Mouse (Mus musculus): ENCODE measurements around the gene Dnaja1. TPM values are rescaled to one million over a fixed set of nuclear protein-coding genes. Genes with fewer than 3 reads are reported as not detected.

Dnaja1 gene
- polyA plus RNA-seq, 1 experiment from 2014 or later: 349 TPM

DNA sequence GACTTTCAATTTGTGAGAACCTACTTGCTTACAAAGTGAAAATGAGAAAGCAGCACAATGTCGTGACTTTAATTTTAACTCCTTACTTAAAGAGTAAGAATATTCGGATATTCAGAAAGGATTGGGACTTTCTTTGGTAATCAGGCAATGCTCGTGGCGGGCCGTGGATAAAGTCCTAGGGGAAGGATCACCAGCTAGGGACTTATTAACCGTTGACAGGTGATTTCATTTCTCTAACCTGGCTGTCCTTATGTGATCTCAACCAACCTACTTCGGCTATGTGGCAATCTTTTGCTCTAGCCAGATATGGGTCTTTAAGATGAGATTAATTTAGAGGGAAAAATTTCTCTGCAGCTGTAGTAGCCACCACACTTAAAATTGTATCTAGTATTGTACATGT lies 3.2 kb downstream of the Dnaja1 start:
- H3K4me2 ChIP-seq (ENCODE audit: low read depth, low read length): peak overlapping the region; percentile 84; the same call in 1 of the 2 replicates
- no peak overlapping the region for H3K27ac ChIP-seq (ENCODE audit: low read length)
- 78% methylated on average over 7 of the region's 7 CpGs for WGBS
- no peaks in the 10 kb centered on the region for H3K27me3 ChIP-seq (ENCODE audit: control insufficient read depth, insufficient read depth, low read length)
- H3K4me1 ChIP-seq (ENCODE audit: control insufficient read depth, insufficient read depth, low read length): peaks cover 23% of the 10 kb centered on the region
- H3K9me3 ChIP-seq (replicated peaks; ENCODE audit: control insufficient read depth, low read length): no peaks in the 10 kb centered on the region
- H3K9ac ChIP-seq (ENCODE audit: low read length): no peak overlapping the region
- peak overlapping the region; percentile 54; the same call in 1 of the 2 replicates for H3K4me3 ChIP-seq (replicated peaks; ENCODE audit: low read length)
- peaks cover 24% of the 10 kb centered on the region for H3K36me3 ChIP-seq (ENCODE audit: control insufficient read depth, insufficient read depth, low read length)
- ATAC-seq (ENCODE audit: insufficient read depth, low FRiP score): no peak

DNA sequence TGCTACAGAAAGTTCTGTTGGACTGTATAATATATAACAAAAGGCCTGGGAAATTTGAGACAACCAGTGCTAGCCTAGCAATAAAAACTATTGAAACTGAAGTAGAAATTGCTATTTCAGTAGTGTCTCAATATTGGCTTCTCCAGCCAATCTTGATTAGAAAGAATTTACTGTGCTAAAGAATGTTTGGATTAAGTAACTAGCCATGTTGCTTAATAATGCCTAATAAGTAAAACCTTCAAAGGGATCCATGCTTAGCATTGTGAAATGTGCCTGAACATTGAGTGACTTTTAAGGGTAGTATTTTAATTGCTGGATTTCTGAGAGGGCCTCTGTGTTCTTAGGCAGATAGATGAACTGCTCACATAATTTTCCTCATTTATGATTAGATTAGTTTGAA lies 3.6 kb downstream of the Dnaja1 start:
- Histone ChIP-seq H3K9ac (ENCODE audit: low read length) (no peak overlapping the region), H3K36me3 (ENCODE audit: control insufficient read depth, insufficient read depth, low read length) (peaks cover 26% of the 10 kb centered on the region), H3K4me3 (replicated peaks; ENCODE audit: low read length) (no peak overlapping the region), H3K4me1 (ENCODE audit: control insufficient read depth, insufficient read depth, low read length) (peaks cover 23% of the 10 kb centered on the region), H3K27ac (ENCODE audit: low read length) (no peak overlapping the region), H3K27me3 (ENCODE audit: control insufficient read depth, insufficient read depth, low read length) (no peaks in the 10 kb centered on the region), H3K9me3 (replicated peaks; ENCODE audit: control insufficient read depth, low read length) (no peaks in the 10 kb centered on the region), H3K4me2 (ENCODE audit: low read depth, low read length) (0 out of 2 replicates have a peak overlapping the region, but pooled peaks have one; percentile 84)
- ATAC-seq (ENCODE audit: insufficient read depth, low FRiP score): no peak

DNA sequence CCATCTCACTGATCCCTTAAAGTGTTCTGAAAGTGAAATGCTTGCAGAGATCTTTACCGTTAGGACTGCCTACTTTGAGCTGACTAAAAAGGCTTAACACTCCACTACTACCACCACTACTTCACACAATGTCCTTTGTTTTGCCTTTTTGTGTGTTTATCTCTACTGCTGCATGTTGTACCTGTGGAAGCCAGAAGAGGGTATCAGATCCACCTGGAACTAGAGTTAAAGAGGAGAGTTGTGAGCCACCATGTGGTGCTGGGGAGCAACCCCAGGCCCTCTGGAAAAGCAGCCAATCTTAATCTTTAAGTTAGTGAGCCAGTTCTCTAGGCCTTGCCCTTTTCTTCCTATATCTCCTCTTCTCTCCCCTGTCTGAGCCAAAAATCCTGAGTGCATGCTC lies 5.3 kb downstream of the Dnaja1 start:
- Histone ChIP-seq H3K36me3 (ENCODE audit: control insufficient read depth, insufficient read depth, low read length) (peaks cover 31% of the 10 kb centered on the region), H3K4me3 (replicated peaks; ENCODE audit: low read length) (no peak overlapping the region), H3K27ac (ENCODE audit: low read length) (no peak overlapping the region), H3K9ac (ENCODE audit: low read length) (no peak overlapping the region), H3K4me1 (ENCODE audit: control insufficient read depth, insufficient read depth, low read length) (peaks cover 14% of the 10 kb centered on the region), H3K27me3 (ENCODE audit: control insufficient read depth, insufficient read depth, low read length) (no peaks in the 10 kb centered on the region), H3K4me2 (ENCODE audit: low read depth, low read length) (no peak overlapping the region), H3K9me3 (replicated peaks; ENCODE audit: control insufficient read depth, low read length) (no peaks in the 10 kb centered on the region)
- no peak for ATAC-seq (ENCODE audit: insufficient read depth, low FRiP score)
- WGBS: 76% methylated on average over 1 of the region's 1 CpGs

DNA sequence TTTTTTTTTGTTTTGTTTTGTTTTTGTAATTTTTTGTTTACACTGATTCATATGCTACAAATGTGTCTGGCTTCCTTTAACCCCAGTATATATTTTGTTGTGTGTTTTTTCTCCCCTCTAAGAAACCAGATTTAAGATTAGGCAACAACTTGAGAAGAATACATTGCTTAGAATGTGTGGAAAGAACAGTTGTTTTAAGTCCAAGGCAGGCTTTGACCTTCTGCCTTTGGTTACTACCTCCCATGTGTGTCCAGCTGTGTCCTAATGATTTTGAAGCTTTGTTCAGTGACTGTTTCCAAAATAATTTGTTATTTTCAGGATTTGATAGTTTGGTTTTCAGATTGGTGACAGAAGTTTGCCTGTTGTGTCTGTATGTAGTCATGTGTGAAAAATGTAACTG lies 9.3 kb downstream of the Dnaja1 start:
- H3K4me2 ChIP-seq (ENCODE audit: low read depth, low read length): no peak overlapping the region
- H3K27me3 ChIP-seq (ENCODE audit: control insufficient read depth, insufficient read depth, low read length): no peaks in the 10 kb centered on the region
- no peaks in the 10 kb centered on the region for H3K4me1 ChIP-seq (ENCODE audit: control insufficient read depth, insufficient read depth, low read length)
- H3K9ac ChIP-seq (ENCODE audit: low read length): no peak overlapping the region
- no peak for ATAC-seq (ENCODE audit: insufficient read depth, low FRiP score)
- H3K4me3 ChIP-seq (replicated peaks; ENCODE audit: low read length): no peak overlapping the region
- no peaks in the 10 kb centered on the region for H3K9me3 ChIP-seq (replicated peaks; ENCODE audit: control insufficient read depth, low read length)
- peaks cover 31% of the 10 kb centered on the region for H3K36me3 ChIP-seq (ENCODE audit: control insufficient read depth, insufficient read depth, low read length)
- no peak overlapping the region for H3K27ac ChIP-seq (ENCODE audit: low read length)

DNA sequence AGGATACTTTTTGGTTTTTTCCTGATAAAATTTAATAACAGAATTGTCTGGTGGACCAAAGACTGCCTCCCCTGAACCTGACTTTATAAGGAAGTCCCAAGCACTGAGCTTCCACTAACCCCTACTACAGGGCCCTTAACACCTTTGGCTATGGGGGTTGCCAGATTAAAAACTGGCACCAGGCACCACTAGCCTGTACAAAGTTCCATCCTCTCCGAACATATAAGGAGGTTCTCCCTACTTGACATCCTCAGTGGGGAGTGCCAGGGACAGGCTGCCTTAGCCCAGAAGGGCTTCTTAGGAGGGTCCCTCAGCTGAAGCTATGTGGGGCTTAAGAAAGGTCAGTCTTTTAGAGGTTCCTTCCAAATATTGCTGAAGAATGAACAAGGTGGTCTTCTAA lies 13.4 kb downstream of the Dnaja1 start:
- no peaks in the 10 kb centered on the region for H3K4me1 ChIP-seq (ENCODE audit: control insufficient read depth, insufficient read depth, low read length)
- H3K4me2 ChIP-seq (ENCODE audit: low read depth, low read length): no peak overlapping the region
- 62% methylated on average over 1 of the region's 1 CpGs for WGBS
- ATAC-seq (ENCODE audit: insufficient read depth, low FRiP score): no peak
- H3K9ac ChIP-seq (ENCODE audit: low read length): no peak overlapping the region
- H3K27me3 ChIP-seq (ENCODE audit: control insufficient read depth, insufficient read depth, low read length): no peaks in the 10 kb centered on the region
- no peak overlapping the region for H3K27ac ChIP-seq (ENCODE audit: low read length)
- H3K4me3 ChIP-seq (replicated peaks; ENCODE audit: low read length): no peak overlapping the region
- H3K9me3 ChIP-seq (replicated peaks; ENCODE audit: control insufficient read depth, low read length): no peaks in the 10 kb centered on the region
- H3K36me3 ChIP-seq (ENCODE audit: control insufficient read depth, insufficient read depth, low read length): peaks cover 21% of the 10 kb centered on the region

DNA sequence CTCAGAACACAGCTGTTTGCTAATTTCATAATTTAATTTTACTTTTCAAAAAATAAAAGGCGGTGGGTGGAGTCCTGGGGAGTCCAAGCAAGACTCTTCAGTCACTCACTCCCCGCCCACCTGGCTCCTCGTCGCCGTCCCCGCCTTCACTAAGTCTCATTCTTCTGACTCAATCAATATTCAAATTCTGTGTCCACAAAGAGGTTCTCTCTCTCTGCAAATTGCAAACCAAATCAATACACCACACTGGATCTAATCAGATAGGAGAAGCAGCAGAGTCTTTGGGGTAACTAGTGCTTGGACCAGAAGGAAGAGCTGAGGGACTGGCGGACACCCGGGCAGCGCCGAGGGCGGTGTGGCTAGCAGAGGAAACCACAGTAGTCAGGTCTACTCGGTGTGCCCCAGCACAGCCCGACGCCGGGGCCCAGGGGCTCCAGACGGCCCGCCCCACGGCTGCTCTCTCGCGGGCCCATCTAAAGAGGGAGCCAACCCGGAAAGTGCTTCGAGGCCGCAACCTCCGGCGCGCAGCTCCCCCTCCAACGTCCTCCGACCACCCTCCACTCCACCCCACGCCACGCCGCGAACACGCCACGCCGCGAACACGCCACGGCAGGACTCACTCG lies 35.3 kb downstream of the Dnaja1 start:
- Histone ChIP-seq H3K9ac (ENCODE audit: low read length) (peak overlapping the region; percentile 77), H3K27me3 (ENCODE audit: control insufficient read depth, insufficient read depth, low read length) (no peaks in the 10 kb centered on the region), H3K27ac (ENCODE audit: low read length) (peak overlapping the region; percentile 72), H3K36me3 (ENCODE audit: control insufficient read depth, insufficient read depth, low read length) (peaks cover 9% of the 10 kb centered on the region), H3K4me2 (ENCODE audit: low read depth, low read length) (peak overlapping the region; percentile 81), H3K9me3 (replicated peaks; ENCODE audit: control insufficient read depth, low read length) (no peaks in the 10 kb centered on the region), H3K4me1 (ENCODE audit: control insufficient read depth, insufficient read depth, low read length) (0 out of 2 replicates have a peak, but pooled peaks cover 3% of the 10 kb centered on the region), H3K4me3 (replicated peaks; ENCODE audit: low read length) (peak overlapping the region; percentile 74)
- ATAC-seq (ENCODE audit: insufficient read depth, low FRiP score): peak; percentile 78
- WGBS: 0% methylated on average over 38 of the region's 39 CpGs

DNA sequence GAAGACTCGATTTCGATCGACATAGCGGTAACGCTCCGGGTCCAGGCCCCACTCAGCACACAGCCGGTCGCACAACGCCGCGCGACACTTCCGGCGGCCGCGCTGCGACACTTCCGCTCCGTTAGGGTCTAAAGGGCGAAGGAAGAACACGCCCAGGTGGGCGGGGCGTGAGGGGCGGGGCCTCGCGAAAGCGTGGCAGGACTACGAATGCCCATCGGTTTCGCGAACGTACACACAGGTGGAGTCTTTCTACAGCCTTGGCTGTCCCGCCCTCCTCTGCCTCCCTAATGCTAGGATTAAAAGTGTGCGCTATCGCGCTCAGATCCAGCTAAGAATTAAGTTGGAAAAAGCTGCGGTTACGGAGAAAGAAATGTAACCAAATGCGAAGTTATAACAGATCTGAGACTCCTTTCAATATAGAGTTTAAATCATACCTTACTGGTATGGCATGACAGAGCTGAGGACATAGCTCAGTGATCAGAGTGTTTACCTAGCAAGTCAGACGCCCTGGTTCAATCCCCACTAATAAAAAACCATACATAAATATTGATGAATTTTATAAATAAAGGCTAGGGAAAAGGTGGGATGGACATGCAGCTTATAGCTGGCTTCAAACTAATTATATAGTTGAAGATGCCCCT lies 36.0 kb downstream of the Dnaja1 start, which contains the start of gene Smu1:
Gene Smu1, minus strand, starts transcription at position 144 of the 641 bp plus-strand sequence.
- ATAC-seq (ENCODE audit: insufficient read depth, low FRiP score): peak; percentile 98
- peaks cover 8% of the 10 kb centered on the region for H3K36me3 ChIP-seq (ENCODE audit: control insufficient read depth, insufficient read depth, low read length)
- H3K9me3 ChIP-seq (replicated peaks; ENCODE audit: control insufficient read depth, low read length): no peaks in the 10 kb centered on the region
- 0% methylated on average over 40 of the region's 40 CpGs for WGBS
- 0 out of 2 replicates have a peak, but pooled peaks cover 3% of the 10 kb centered on the region for H3K4me1 ChIP-seq (ENCODE audit: control insufficient read depth, insufficient read depth, low read length)
- no peaks in the 10 kb centered on the region for H3K27me3 ChIP-seq (ENCODE audit: control insufficient read depth, insufficient read depth, low read length)
- peak within 1 kb of the TSS; percentile 77 for H3K9ac ChIP-seq (ENCODE audit: low read length)
- peak within 1 kb of the TSS; percentile 81 for H3K4me2 ChIP-seq (ENCODE audit: low read depth, low read length)
- H3K4me3 ChIP-seq (replicated peaks; ENCODE audit: low read length): peak within 1 kb of the TSS; percentile 74
- H3K27ac ChIP-seq (ENCODE audit: low read length): peak within 1 kb of the TSS; percentile 72

DNA sequence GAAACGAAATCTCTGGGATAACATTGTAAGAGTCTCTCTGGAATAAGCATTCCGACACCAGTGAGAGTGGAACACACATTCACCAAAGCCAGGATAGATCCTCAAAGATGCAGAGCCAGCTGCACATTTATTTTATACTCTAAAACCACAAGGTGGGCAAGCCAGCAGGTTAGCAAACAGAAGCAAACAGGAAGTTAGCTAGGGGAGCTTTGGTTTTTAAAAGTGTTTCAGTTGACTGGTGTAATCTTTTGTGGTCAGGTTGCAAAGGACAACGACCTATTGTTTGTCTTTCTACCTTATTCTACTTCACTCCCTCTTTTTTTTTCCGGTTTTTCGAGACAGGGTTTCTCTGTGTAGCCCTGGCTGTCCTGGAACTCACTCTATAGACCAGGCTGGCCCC lies 37.9 kb downstream of the Dnaja1 start:
- 0 out of 2 replicates have a peak, but pooled peaks cover 3% of the 10 kb centered on the region for H3K4me1 ChIP-seq (ENCODE audit: control insufficient read depth, insufficient read depth, low read length)
- no peak overlapping the region for H3K4me3 ChIP-seq (replicated peaks; ENCODE audit: low read length)
- H3K27me3 ChIP-seq (ENCODE audit: control insufficient read depth, insufficient read depth, low read length): no peaks in the 10 kb centered on the region
- 45% methylated on average over 5 of the region's 5 CpGs for WGBS
- H3K27ac ChIP-seq (ENCODE audit: low read length): no peak overlapping the region
- H3K36me3 ChIP-seq (ENCODE audit: control insufficient read depth, insufficient read depth, low read length): no peaks in the 10 kb centered on the region
- ATAC-seq (ENCODE audit: insufficient read depth, low FRiP score): no peak
- H3K9me3 ChIP-seq (replicated peaks; ENCODE audit: control insufficient read depth, low read length): no peaks in the 10 kb centered on the region
- no peak overlapping the region for H3K9ac ChIP-seq (ENCODE audit: low read length)
- no peak overlapping the region for H3K4me2 ChIP-seq (ENCODE audit: low read depth, low read length)
